8 mouse cellular contexts compared by ENCODE assay signal in the genomic region with DNA sequence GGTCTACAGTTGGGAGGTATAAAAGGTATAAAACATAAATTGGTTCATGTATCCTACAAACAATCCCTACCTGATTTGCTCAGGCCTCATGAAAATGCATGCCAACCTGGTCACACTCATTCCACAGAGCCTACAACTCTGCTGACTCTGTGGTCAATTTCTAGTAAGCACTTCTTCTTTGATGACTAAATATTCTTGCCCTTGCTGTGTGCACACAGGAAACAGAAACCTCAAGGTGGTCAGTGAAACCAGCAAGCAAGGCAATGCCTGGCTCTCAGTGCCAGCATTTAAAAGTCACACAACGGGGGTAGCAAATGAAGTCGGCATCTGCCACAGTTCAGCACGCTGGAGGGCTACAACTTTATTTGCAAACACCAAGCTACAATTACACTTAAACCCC. TPM values are rescaled to one million over a fixed set of nuclear protein-coding genes. Genes with fewer than 3 reads are reported as not detected.
A peak's percentile ranks its signal among the peaks of the same experiment; 100 is the strongest.
DNase-seq lines count a peak whose midpoint lies in the region; ATAC-seq lines count a peak whose summit lies in the region.

No protein-coding gene starts in this region.

- H3K9me3 ChIP-seq in lung, embryonic 16.5 days (ENCODE audit: control insufficient read depth, low read length): no peaks in the 10 kb centered on the region

- no peak overlapping the region; the same call in 1 of the 2 replicates for H3K4me3 ChIP-seq in lung, embryonic 16.5 days (ENCODE audit: low read length)

- H3K4me2 ChIP-seq in lung, embryonic 16.5 days (ENCODE audit: low read depth, low read length): peak overlapping the region; percentile 33; the same call in 1 of the 2 replicates

- H3K27ac ChIP-seq in lung, embryonic 16.5 days (ENCODE audit: low read length): no peak overlapping the region

- no peaks in the 10 kb centered on the region for H3K36me3 ChIP-seq in lung, embryonic 16.5 days (ENCODE audit: control insufficient read depth, insufficient read depth, low read length)

- peak; percentile 14 to 31 for DNase-seq in cerebellum, postnatal 25 days
- no peak for DNase-seq in cerebellum, postnatal 36 days
- no peak for DNase-seq in lung, adult 18-20 months
- no peak for DNase-seq in right cerebral cortex, postnatal 4 days
- no peak for DNase-seq in retina, postnatal 1 day
- no peak for DNase-seq in urinary bladder, postnatal 25 days (ENCODE audit: low spot score)

- H3K27me3 ChIP-seq in lung, embryonic 16.5 days (ENCODE audit: control insufficient read depth, insufficient read depth, low read depth, low read length): no peaks in the 10 kb centered on the region

- 54% methylated on average over 3 of the region's 3 CpGs for WGBS in lung, embryonic 16.5 days

- H3K4me1 ChIP-seq in lung, embryonic 16.5 days (replicated peaks; ENCODE audit: control insufficient read depth, insufficient read depth, low read length): peaks cover 19% of the 10 kb centered on the region

- 0 out of 2 replicates have a peak overlapping the region, but pooled peaks have one; percentile 14 for H3K9ac ChIP-seq in lung, embryonic 16.5 days (ENCODE audit: low read length)

- no peak for ATAC-seq in lung, embryonic 16.5 days (ENCODE audit: low read depth)
- ATAC-seq in megakaryocyte progenitor cell, adult 5-6 weeks (replicated peaks; ENCODE audit: poor library complexity): peak; percentile 59

RNA-seq across cellular contexts. Expression of a gene that starts 45.2 kb away (rescaled TPM):
- 21.5 and 27.0 TPM in 2 replicates for polyA plus RNA-seq in lung, embryonic 16.5 days (2015; fragmentation: Nextera tagmentation; extraction: Ambion mirVana)
- total RNA-seq in megakaryocyte progenitor cell, adult 5-6 weeks (2015): 12.1 and 17.9 TPM in 2 replicates
- total RNA-seq in megakaryocyte progenitor cell, adult 5-6 weeks (2017): 9.5 and 12.0 TPM in 2 replicates

RNA-seq across cellular contexts. Expression of a gene that starts 56.9 kb away (rescaled TPM):
- 15.7 and 16.3 TPM in 2 replicates for polyA plus RNA-seq in lung, embryonic 16.5 days (2015; fragmentation: Nextera tagmentation; extraction: Ambion mirVana)
- 19.3 and 21.0 TPM in 2 replicates for total RNA-seq in megakaryocyte progenitor cell, adult 5-6 weeks (2015)
- 16.6 and 18.0 TPM in 2 replicates for total RNA-seq in megakaryocyte progenitor cell, adult 5-6 weeks (2017)

Comparison
In these comparisons a context has a peak if more than half of its experiments do, and no peak if none do; other contexts are left out.
1. DNase-seq: peak in cerebellum, postnatal 25 days (2 of 2); none in cerebellum, postnatal 36 days (0 of 2), lung, adult 18-20 months (0 of 2), right cerebral cortex, postnatal 4 days (single experiment), retina, postnatal 1 day (single experiment) and urinary bladder, postnatal 25 days (single experiment).